Mouse (Mus musculus): Measurements from ENCODE around the gene Trmt10a. TPM values are rescaled to one million over a fixed set of nuclear protein-coding genes. Genes with fewer than 3 reads are reported as not detected.

Trmt10a gene
- polyA plus RNA-seq, 2 experiments = 9.7 to 12.8 TPM

DNA sequence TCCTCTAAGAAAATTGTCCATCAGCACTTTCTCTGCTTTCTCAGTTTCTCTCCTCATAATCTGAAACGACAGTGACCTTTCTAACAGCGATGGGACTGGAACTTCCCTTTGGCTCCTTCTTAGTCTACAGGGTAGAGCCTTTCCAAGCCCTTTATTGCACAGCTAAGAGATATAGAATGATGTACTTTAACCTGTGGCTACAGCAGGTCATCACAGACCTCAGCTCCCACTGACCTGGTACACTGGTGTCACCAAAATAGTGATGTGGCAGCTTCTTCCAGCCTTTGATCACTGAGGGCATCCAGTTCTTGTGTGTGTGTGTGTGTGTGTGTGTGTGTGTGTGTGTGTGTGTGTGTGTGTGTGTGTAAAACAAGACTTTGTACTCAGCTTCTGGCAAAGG, 21.8 kb upstream of the Trmt10a start:
- Histone ChIP-seq H3K4me1 (ENCODE audit: control insufficient read depth, insufficient read depth, low read length) (no peaks in the 10 kb centered on the region), H3K9ac (ENCODE audit: low read depth, low read length, severe bottlenecking) (no peak overlapping the region), H3K4me3 (replicated peaks; ENCODE audit: low read length) (no peak overlapping the region), H3K4me2 (replicated peaks; ENCODE audit: low read depth, low read length, severe bottlenecking) (no peak overlapping the region), H3K9me3 (ENCODE audit: control insufficient read depth, low read length) (no peaks in the 10 kb centered on the region), H3K27ac (replicated peaks; ENCODE audit: low read depth, low read length) (no peak overlapping the region), H3K36me3 (ENCODE audit: control insufficient read depth, insufficient read depth, low read length) (no peaks in the 10 kb centered on the region), H3K27me3 (ENCODE audit: control insufficient read depth, insufficient read depth, low read length) (no peaks in the 10 kb centered on the region)
- no peak for DNase-seq (ENCODE audit: low spot score)
- no peak for ATAC-seq (ENCODE audit: low FRiP score, low read depth)
- WGBS = 84% methylated on average over 2 of the region's 2 CpGs
- no peak for TF ChIP-seq POLR2A (IDR thresholded peaks at IDR 0.05; ENCODE audit: borderline replicate concordance, extremely low read depth, insufficient read depth, insufficient read length)

DNA sequence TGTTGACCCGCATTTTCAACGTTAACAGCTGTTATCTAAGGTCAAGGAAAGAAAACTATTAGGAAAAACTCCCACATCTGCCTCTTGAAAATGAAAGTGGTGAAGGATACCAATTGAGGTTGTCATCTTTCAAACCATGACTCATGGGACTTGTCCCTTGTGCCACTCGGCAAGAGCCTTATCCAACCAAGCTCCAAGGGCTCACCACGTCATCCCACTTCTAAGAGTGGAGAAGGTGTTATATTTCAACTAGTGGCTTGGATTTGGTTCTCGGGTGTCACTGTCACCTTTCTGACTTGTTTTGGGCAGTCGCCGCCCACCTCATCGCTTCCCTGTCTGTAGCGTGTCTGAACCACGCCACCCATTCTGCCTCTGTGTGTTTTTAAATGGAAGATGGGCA, 19.4 kb upstream of the Trmt10a start:
- no peak for ATAC-seq (ENCODE audit: low FRiP score, low read depth)
- Histone ChIP-seq H3K4me2 (replicated peaks; ENCODE audit: low read depth, low read length, severe bottlenecking) (no peak overlapping the region), H3K9me3 (ENCODE audit: control insufficient read depth, low read length) (no peaks in the 10 kb centered on the region), H3K36me3 (ENCODE audit: control insufficient read depth, insufficient read depth, low read length) (no peaks in the 10 kb centered on the region), H3K4me1 (ENCODE audit: control insufficient read depth, insufficient read depth, low read length) (no peaks in the 10 kb centered on the region), H3K9ac (ENCODE audit: low read depth, low read length, severe bottlenecking) (no peak overlapping the region), H3K4me3 (replicated peaks; ENCODE audit: low read length) (no peak overlapping the region), H3K27ac (replicated peaks; ENCODE audit: low read depth, low read length) (no peak overlapping the region), H3K27me3 (ENCODE audit: control insufficient read depth, insufficient read depth, low read length) (no peaks in the 10 kb centered on the region)
- DNase-seq (ENCODE audit: low spot score) = no peak
- TF ChIP-seq POLR2A (IDR thresholded peaks at IDR 0.05; ENCODE audit: borderline replicate concordance, extremely low read depth, insufficient read depth, insufficient read length) = no peak
- 82% methylated on average over 10 of the region's 10 CpGs for WGBS

DNA sequence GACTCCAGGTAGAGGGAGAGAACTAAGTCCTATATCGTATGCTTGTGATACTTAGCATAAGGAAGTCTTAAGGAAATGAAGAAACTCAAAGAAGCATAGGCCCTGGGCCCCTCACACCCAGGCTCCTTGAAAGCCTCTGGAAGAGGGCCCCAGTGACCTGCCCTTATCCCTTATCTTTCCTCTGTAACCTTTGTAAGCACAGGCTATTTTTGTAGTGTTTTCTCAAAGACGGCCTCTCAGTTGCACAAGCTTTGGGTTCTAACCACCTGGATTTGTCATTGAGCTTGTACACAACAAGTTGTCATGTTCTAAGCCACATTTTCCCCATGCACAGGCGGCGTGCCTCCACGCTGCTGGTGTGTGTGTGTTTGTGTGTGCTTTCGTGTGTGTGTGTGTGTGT, 14.1 kb upstream of the Trmt10a start:
- no peak overlapping the region for H3K27ac ChIP-seq (replicated peaks; ENCODE audit: low read depth, low read length)
- no peaks in the 10 kb centered on the region for H3K36me3 ChIP-seq (ENCODE audit: control insufficient read depth, insufficient read depth, low read length)
- H3K9ac ChIP-seq (ENCODE audit: low read depth, low read length, severe bottlenecking) = no peak overlapping the region
- no peak for TF ChIP-seq POLR2A (IDR thresholded peaks at IDR 0.05; ENCODE audit: borderline replicate concordance, extremely low read depth, insufficient read depth, insufficient read length)
- H3K4me2 ChIP-seq (replicated peaks; ENCODE audit: low read depth, low read length, severe bottlenecking) = no peak overlapping the region
- no peak for ATAC-seq (ENCODE audit: low FRiP score, low read depth)
- H3K27me3 ChIP-seq (ENCODE audit: control insufficient read depth, insufficient read depth, low read length) = no peaks in the 10 kb centered on the region
- no peak for DNase-seq (ENCODE audit: low spot score)
- no peaks in the 10 kb centered on the region for H3K4me1 ChIP-seq (ENCODE audit: control insufficient read depth, insufficient read depth, low read length)
- no peak overlapping the region for H3K4me3 ChIP-seq (replicated peaks; ENCODE audit: low read length)
- no peaks in the 10 kb centered on the region for H3K9me3 ChIP-seq (ENCODE audit: control insufficient read depth, low read length)
- WGBS = 92% methylated on average over 6 of the region's 6 CpGs

DNA sequence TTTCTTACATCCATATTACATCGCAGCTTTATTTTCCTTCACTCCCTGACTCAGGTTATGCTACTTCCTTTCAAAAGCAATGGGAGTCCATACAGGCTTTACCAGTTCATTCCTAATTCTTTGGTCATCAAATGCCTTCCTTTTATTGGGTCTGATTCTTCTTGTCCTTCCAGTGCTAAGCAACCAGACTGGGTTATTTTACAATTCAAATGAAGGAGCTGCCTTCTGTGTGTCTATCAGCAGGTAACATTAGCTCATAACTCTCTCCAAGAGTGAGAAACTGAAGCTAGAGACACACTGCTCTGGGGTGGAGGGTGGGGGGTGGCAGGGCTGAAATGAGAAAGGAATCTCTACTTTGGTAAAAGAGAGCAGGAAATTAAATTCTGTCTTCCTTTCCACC, 12.6 kb upstream of the Trmt10a start:
- Histone ChIP-seq H3K4me2 (replicated peaks; ENCODE audit: low read depth, low read length, severe bottlenecking) (no peak overlapping the region), H3K36me3 (ENCODE audit: control insufficient read depth, insufficient read depth, low read length) (no peaks in the 10 kb centered on the region), H3K27ac (replicated peaks; ENCODE audit: low read depth, low read length) (no peak overlapping the region), H3K4me1 (ENCODE audit: control insufficient read depth, insufficient read depth, low read length) (no peaks in the 10 kb centered on the region), H3K9ac (ENCODE audit: low read depth, low read length, severe bottlenecking) (no peak overlapping the region), H3K4me3 (replicated peaks; ENCODE audit: low read length) (no peak overlapping the region), H3K9me3 (ENCODE audit: control insufficient read depth, low read length) (no peaks in the 10 kb centered on the region), H3K27me3 (ENCODE audit: control insufficient read depth, insufficient read depth, low read length) (no peaks in the 10 kb centered on the region)
- ATAC-seq (ENCODE audit: low FRiP score, low read depth) (no peak), DNase-seq (ENCODE audit: low spot score) (no peak)
- WGBS = 65% methylated on average over 1 of the region's 1 CpGs
- TF ChIP-seq POLR2A (IDR thresholded peaks at IDR 0.05; ENCODE audit: borderline replicate concordance, extremely low read depth, insufficient read depth, insufficient read length) = no peak

DNA sequence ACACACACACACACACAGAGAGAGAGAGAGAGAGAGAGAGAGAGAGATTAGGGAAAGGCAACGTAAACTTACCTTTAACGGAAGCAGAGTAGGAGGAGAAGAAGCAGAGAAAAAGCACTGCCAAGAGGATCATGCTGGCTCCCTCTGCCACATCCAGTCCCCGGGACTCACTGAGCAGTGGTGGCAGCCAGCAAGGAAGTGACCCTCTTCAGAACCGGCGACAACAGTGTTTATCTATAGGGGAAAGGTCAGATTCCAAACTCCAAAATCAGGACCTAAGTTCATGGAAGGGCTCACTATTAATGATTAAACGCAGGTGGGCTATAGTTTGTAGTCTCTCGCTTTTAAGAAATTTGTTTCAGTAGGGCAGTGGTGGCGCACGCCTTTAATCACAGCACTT, 12.1 kb upstream of the Trmt10a start:
- ATAC-seq (ENCODE audit: low FRiP score, low read depth) = no peak
- WGBS = 63% methylated on average over 9 of the region's 9 CpGs

DNA sequence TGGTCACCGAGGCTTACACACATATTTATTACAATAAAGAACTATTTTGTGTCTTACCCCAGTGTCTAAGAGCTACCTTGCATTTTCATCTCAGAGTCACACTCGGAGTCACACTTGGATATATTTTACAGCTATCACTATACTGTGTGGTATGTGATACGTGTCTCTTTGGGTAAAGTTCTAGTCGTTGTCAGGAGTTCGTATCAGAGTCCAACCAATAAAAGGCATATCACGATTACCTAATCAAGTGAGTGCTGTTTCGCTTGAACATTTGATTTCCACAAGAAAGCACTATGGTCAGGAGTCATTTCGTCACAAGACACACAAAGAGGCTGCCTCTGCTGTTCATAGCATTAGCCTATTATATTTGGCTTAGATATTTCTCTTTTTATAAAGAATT, 9.8 kb upstream of the Trmt10a start:
- H3K4me1 ChIP-seq (ENCODE audit: control insufficient read depth, insufficient read depth, low read length) = no peaks in the 10 kb centered on the region
- 88% methylated on average over 8 of the region's 8 CpGs for WGBS

More for the DNA sequence above, 12.1 kb upstream of the Trmt10a start:
- H3K4me3 ChIP-seq (replicated peaks; ENCODE audit: low read length) = no peak overlapping the region
- H3K9me3 ChIP-seq (ENCODE audit: control insufficient read depth, low read length) = no peaks in the 10 kb centered on the region
- no peaks in the 10 kb centered on the region for H3K36me3 ChIP-seq (ENCODE audit: control insufficient read depth, insufficient read depth, low read length)
- no peak for TF ChIP-seq POLR2A (IDR thresholded peaks at IDR 0.05; ENCODE audit: borderline replicate concordance, extremely low read depth, insufficient read depth, insufficient read length)
- H3K27me3 ChIP-seq (ENCODE audit: control insufficient read depth, insufficient read depth, low read length) = no peaks in the 10 kb centered on the region
- no peak overlapping the region for H3K9ac ChIP-seq (ENCODE audit: low read depth, low read length, severe bottlenecking)
- H3K4me1 ChIP-seq (ENCODE audit: control insufficient read depth, insufficient read depth, low read length) = no peaks in the 10 kb centered on the region
- H3K27ac ChIP-seq (replicated peaks; ENCODE audit: low read depth, low read length) = no peak overlapping the region
- no peak for DNase-seq (ENCODE audit: low spot score)
- no peak overlapping the region for H3K4me2 ChIP-seq (replicated peaks; ENCODE audit: low read depth, low read length, severe bottlenecking)

More for the DNA sequence above, 9.8 kb upstream of the Trmt10a start:
- Histone ChIP-seq H3K9ac (ENCODE audit: low read depth, low read length, severe bottlenecking) (no peak overlapping the region), H3K4me3 (replicated peaks; ENCODE audit: low read length) (no peak overlapping the region), H3K27ac (replicated peaks; ENCODE audit: low read depth, low read length) (no peak overlapping the region), H3K4me2 (replicated peaks; ENCODE audit: low read depth, low read length, severe bottlenecking) (no peak overlapping the region), H3K9me3 (ENCODE audit: control insufficient read depth, low read length) (no peaks in the 10 kb centered on the region), H3K36me3 (ENCODE audit: control insufficient read depth, insufficient read depth, low read length) (no peaks in the 10 kb centered on the region), H3K27me3 (ENCODE audit: control insufficient read depth, insufficient read depth, low read length) (no peaks in the 10 kb centered on the region)
- DNase-seq (ENCODE audit: low spot score) (no peak), ATAC-seq (ENCODE audit: low FRiP score, low read depth) (no peak)
- TF ChIP-seq POLR2A (IDR thresholded peaks at IDR 0.05; ENCODE audit: borderline replicate concordance, extremely low read depth, insufficient read depth, insufficient read length) = no peak

Measured in limb, embryonic 14.5 days (tissue).